Mouse (Mus musculus) frontal cortex, postnatal 25 days (tissue): ENCODE measurements around the gene Gm21970.

ENCODE experiments used
- DNase-seq, 2 experiments: peaks; one replicate each; pipeline ENCODE4 v3.0.0; 2022; ENCODE audit warnings: low spot score in 2 of 2

Gm21970 gene

DNA sequence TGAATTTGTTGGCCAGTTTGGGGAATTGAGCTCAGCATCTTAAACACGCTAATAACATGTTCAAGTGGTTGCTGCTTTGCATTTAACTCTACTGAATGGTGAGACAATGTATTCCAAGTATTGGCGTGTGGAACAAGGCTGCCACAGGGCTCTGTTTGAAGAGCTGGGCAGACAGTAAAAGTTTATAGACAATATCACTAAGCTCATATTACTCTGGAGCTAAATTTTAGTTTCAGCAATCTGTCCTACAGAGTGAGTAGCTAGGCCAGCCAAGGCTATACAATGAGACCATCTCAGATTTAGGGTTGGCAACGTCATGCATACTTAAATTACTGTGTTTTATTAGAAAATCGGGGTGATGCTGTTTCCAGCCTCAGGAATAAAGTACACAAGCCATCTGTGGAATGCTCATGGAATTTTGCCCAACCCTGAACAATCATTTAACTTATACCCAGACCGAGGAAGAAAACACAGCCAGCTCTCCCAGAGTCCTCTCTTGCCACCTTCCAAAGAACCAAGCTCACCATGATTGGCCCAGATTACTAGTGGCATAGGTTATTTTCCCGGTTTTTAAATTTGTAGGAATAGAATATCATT is 10.1 kb downstream of the Gm21970 start:
- no peak for DNase-seq

DNA sequence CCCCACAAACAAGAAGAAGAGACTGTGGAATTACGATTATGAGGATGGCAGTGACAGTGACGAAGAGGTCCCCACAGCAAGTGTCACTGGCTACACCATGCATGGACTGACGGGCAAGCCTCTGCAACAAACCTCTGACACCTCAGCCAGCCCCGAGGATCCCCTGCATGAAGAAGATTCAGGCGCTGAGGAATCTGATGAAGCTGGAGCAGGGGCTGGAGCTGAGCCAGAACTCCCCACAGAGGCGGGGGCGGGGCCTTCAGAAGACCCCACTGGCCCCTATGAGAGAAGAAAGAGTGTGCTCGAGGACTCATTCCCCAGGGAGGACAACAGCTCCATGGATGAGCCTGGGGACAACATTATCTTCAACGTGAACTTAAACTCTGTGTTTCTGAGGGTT is 12.3 kb downstream of the Gm21970 start:
- DNase-seq: no peak

DNA sequence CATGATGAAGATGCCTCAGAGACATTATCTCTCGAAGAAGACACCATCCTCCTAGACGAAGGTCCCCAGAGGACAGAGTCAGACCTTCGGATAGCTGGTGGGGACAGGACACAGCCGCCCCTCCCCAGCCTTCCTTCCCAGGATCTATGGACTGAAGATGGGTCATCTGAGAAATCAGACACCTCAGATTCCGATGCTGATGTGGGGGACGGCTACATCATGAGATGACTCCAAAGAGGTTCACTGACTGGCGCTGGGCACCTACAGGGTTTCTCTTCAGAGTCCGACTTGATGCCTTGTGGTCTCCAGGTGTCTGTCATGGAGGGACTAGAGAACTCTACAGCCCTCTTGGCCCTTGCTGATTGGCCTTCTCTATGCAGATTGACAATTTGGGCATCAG is 12.7 kb downstream of the Gm21970 start:
- DNase-seq: no peak

DNA sequence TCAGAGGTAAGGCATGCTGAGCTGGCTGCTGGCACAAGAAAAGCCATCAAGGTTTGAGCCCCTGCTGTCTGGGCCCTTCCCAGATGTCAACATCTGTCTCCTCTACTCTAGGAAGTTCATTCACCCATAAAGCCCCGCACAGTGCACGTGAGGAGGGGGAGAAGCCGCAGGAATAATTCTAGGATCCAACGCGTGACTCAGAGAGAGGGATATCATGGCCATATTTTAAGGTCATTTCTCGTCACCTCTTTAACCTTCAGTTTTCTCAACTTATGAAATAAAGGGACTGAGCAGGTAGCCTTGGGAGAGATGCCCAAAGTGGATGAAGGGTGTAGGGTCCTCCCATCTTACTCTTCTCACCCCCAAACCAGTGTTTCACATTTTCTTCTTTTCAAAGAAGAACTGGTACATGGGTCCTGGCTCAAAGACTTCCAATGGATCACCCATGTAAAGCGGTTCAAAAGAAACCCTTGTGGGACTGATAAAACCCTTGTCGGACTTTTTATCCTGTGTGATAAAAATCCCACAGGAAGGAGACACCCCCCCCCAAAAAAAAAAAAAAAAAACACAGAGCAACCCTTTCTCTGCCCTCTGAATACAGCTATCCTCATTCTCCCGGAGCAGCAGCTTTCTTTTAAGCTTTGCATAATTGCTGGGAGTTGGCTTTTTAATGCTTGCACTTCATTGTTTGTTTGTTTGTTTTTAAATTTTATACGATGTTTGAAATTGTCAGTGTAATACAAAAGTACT is 13.5 kb downstream of the Gm21970 start:
- no peak for DNase-seq

DNA sequence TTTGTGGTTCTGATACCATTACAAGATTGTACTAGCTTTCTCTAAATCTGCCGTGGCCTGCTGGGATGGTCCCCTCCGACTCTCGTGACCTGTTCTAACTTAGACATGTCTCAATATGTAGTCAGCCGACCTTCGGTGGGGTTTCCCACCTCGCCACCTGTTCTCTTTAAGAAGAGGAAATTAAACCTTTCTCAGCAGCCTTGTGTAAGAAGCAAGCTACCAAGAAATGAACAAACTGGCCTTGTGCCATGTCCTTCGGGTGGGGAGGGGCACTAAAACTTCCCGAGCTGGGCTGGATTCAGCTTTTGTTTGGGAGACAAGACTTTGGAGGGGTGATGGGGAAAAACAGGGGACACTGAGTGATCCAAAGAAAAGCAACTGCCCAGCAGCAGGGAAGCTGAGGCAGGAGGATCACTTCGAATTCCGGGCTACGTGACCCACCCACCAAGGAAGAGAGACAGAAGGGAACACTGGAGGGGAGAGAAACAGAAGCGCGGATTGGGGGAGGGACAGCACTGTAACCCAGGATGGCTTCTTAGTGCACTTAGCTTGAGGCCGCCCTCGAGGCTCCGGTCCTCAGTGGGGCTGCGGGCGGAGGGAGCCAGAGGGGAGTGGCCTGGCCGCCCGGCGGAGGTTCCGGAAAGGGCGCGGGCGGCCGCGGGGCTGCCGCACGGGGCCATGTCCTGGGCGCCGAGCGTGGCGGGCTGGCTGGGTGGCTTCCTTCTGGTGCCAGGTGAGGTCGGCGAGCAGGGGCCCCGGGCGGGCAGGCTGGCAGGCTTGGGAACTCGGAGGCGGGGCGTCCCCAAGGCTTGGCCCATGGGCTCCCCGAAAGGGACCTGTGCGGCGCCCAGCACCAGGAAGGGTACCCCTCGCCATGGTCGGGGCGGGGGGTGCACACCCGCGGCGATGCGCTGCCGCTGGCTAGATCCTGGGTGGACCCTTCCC is 14.4 kb downstream of the Gm21970 start, which contains the start of gene Il10rb:
TSS of gene Il10rb (plus strand) at position 525 of the 945 bp plus-strand sequence.
- DNase-seq: peak; percentile 12 to 18

DNA sequence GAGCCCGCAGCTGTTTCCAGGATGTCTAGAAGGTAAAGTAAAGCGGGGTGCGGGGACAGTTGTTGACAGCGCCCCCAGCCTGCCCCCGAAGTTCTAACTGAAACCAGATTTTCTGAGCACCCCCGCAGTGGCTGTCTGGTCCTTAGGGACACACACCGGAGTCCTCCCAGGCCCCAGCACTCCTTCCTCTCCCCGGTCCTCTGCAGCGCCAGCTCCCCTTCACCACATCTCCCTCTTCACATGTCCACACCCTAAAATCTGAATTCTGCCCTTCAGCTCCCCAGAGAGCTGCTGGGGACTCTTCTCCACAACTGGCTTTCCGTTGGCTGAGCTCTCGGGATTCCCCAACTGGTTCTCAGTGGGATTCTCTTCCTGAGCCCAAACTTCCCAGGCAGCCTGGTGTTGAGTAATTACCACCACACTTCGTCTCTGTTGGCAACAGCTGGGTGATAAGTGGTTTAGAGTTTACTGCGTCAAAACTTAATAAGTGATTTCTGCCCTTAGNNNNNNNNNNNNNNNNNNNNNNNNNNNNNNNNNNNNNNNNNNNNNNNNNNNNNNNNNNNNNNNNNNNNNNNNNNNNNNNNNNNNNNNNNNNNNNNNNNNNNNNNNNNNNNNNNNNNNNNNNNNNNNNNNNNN is 15.2 kb downstream of the Gm21970 start:
- DNase-seq: peak in 1 of 2 experiments; percentile 13

DNA sequence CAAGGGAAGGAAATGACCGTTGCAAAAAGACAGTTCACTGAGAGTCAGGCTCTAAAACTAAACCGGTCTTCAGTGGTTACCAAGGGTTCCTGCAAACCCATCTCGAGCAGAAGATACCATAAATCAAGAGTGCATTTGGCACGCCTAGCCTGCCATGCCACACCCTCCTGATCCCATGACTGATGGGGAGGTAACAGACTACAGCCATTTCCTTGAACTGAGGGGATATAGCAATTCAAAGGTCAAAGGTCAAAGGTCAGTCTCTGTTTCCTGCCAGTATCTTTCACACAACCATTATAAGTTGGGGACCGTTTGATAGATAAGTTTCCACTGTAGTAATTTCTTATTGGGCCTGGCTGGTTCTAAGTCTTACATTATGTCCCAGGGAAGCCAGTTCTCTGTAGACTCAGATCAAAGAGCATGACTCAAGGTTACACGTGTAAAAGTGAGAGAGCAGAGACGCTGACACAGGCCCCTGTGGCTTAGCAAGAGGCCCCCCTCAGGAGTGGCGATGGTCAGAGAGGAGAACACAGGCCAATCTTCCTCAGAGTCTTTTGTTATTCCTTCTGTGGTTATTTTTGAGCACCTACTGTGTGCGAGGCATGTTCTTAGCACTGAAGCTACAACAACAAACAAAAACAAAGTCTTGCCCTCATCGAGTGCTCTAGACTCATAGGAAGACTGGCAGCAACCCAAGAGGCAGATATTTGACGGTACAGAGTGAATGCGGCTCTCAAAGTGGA is 21.8 kb downstream of the Gm21970 start:
- DNase-seq: no peak

DNA sequence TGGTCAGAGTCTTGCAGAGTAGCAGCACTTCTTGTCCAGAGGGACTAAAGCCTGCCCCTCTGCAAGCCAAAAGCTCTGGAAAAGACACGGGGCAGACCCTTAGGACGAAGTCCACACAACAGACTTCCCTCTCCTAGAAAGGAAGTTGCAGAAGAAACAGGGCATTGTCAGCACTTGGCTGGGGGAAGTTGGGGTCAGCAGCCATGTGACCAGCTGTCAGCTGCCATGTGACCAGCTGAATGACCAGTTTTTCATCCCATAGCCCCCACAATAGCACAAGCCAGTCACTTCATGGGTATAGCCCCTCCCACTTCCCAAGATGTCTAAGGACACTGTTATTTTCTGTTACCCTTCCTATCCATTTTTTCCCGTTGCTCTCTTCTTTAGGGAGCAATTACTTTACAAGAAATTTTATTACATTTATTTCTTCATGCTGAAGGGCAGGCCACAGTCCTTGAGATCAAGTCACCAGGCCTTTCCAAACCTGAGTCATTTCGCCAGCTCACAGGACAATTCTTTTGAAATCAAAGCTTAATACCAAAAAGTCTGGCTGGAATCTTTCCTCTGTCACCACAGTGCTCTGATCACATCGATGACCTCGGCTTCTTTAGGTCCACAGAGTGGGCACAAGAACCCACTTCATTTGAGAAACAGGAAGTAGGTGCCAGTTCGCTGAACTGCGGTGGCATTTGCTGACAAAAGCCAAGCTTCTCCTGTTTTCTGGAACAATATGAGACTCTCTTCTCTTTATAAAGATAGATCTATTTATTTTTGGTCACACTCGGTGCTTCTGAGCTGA is 24.1 kb downstream of the Gm21970 start:
- DNase-seq: no peak

DNA sequence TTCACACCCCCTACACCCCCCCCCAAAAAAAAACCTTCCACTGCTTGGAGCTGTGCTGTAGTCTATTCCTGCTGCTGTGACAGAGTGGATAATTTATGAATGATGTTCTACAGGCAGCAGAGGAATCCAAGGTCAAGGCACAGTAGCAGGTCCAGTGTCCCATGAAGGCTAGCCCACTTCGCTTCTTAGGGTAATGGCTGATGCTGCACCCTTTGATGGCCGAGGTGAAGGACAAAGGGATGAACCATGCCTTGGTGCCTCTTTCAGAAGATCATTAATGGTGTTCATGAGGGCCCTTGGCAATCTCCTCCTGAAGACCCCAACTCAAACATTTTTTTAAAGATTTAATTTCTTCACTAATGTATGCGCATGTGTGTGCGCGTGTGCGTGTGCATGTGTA is 24.8 kb downstream of the Gm21970 start:
- no peak for DNase-seq

DNA sequence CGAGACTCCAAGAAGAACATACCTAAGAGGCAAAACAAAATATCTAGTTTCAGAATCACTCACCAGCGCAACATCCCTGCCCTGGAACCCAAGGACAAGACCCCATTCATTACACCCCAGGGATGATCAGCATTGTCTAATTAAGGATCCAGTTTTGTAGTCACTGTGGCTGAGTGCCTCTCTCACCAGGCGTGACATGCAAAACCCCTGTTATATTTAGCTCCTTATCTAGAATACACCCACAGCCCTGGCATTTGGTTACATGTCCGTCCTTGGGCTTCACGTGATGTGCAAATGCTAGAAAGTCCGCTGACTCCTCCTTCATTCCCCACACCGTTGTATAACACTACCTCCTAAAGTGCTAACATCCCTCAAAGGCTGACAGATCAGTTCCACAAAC is 25.4 kb downstream of the Gm21970 start:
- DNase-seq: no peak

DNA sequence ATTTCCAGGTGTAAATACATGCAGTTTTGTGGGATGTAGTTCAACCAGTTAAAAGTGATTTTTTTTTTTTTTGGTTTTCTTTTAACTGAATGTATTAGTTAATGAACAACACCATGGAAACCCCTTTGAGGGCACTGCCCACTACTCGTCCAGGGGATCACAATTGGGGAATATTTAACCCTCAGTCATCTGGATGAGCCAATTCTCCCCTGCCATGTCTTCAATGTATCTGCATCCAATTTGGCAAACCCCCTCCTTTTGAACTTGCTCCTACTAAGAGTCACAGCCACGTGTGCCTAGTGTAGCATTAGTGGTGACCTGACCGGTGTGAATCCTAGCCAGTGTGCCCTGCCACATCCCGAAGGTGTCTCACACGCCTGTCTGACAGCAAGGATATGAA is 27.0 kb downstream of the Gm21970 start:
- DNase-seq: no peak

DNA sequence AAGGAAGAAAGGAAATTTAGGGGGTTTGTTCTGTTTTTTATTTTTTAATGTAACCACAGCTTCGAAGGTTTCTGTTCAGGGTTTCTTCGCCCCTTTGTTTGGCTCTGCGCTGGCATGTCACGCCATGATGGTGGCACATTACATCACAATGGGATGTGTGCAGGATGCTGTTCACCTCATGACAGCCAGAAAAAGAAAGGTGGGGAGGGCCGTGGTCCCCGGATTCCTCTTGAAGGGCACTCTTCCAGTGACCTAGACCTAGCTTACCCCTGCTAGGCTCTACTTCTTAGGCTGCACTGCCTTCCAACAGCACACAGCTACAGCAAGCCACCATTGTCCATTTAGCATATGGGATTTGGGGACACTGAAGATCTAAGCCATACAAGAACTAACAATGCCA is 34.3 kb downstream of the Gm21970 start:
- DNase-seq: no peak

DNA sequence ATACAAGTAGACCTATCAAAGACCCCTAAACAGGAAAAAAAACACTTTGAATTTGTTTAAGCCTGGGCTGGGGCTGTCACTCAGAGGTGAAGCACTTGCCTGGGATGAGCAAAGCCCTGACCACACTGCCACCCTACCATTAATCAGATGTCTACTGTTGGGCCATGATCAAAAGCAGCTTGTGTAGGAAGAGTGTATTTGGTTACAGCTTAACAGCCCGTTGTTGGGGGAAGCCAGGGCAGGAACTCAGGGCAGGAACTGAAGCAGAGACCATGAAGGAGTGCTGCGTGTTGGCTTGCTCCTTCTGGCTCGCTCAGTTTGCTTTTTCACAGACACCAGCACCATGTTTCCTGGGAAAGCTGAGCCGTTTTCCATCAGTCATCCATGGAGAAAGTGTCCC is 35.1 kb downstream of the Gm21970 start:
- no peak for DNase-seq

DNA sequence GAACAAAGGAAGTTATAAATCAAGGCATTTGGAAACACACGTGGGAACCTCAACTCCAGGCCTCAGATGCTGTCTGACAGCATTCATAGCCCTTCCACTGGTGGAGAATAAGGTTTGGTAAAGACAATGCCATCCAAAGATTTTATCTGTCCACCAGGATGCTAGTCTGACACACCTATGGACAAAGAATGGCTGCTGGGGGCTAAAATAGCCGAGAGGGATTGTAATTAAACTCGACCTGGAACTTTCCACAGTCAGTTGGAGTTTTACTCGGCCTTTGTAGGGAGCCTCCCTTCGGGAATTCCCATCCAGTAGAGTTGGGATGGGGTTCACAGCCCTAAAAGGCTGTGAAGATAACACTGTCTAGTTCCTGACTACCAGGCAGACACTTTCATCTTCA is 35.9 kb downstream of the Gm21970 start:
- no peak for DNase-seq

DNA sequence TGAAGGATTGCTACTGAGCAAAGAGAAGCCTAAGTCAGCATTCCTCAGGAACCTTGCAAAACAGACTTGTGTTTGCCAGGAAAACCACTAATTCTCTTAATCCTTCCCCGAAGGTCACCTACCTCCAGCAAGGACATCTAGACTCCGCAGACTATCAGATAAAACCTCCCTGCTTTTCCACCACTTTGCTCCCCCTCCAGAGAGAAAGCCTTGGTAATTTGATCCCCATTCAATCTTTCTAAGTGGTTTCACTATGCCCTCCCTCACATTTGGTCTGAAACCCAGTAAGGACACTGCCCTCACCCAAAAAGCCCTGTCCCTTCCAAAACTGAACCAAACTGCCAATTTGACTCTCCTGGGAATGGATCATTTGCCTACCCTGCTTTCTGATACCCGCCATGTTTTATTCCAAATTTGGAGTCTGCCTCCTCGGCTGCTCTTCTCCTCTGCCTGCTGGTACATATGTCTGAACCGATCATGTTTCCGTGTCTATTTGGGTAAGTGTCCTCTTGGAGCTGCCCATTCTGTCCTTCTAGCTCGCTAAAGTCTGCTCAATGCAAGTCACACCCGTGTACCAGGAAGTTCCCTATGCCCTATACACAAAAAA is 36.8 kb downstream of the Gm21970 start:
- no peak for DNase-seq

DNA sequence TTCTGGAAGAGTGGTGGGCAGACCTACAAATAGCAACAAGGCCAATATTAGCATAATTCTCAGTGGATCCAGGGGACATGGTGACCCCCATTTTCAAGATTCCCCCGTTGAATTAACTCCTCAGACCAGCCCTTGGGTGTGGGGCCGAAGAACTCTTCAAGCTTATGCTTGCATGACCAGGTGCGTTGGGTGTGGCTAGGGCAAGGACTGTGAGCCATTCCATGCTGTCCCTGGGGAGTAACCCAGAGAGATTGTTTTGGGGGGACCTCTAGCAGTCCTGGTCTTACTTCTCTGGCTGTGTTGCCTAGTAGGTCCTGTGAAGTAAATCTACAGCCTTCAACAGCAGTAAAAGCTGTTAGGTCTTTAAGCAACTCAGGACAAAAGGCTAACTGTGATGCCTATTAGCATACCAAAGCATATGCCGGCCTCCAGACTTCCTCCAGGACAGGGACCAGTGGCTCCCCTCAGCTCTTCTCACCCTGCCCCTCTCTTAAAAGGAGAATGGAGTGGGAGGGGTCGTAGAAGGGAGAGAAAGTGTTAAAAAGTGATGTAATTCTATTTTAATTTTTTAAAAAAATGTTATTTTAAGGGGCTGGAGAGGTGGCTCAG is 41.3 kb downstream of the Gm21970 start:
- DNase-seq: no peak

DNA sequence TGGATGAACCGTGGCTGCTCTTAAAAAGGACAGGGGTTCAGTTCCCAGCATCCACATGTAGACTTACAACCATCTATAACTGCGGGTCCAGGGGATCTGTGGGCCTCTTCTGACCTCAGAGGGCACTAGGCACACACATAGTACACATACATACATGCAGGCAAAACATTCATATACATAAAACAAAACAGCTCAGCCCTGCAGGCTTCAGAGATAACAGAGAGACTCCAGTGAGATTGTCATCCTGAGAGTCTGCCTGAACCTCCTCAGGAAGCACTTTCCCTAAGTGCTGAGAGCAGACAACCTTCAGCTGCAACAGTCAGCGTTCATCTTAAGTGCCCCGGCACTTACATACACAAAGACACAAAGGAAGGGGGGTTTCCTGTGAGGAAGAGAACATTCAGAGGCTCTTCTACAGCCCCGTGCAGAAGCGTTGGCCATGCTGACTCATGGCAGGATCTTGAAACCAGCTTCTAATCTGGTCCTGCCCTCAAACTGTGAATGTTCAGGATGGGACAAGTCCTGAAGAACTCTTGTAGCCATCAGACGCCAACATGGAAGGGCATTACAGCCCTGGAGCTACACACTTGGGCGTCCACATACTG is 41.9 kb downstream of the Gm21970 start:
- DNase-seq: no peak

DNA sequence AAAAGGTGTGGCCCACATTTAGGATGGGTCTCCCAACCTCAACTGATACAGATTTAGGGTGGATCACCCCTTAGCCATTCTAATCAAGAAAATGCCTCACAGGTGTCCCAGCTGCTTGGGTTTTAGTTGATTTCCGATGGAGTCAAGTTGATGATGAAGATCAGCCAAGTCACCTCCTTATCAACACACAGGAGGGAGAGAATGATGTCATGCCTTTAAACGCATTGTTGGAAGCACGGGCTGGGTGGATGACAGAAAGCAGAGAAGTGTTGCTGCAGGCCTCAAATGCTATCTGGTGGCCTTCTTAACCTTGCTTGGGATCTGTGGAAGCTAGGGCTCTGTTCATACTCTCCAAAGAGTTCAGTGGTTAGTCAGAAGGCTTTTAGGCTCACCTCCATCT is 42.6 kb downstream of the Gm21970 start:
- no peak for DNase-seq

DNA sequence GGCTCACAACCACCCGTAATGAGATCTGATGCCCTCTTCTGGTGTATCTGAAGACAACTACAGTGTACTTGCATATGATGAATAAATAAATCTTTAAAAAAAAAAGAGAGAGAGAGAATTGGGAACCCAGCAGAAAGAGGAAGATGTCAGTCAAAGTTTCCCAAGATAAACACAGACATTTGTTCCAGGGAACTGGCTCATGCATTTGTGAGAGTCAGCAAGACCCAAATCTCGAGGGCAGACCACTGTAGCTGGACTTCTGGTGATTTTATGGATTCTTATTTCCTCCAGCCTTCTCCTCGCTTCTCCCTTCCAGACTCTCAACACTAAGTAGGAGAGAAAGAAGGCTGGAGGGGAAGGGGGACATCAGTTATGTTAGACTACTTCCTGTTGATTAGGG is 46.6 kb downstream of the Gm21970 start:
- DNase-seq: no peak
